Mouse (Mus musculus) embryonic fibroblast, embryonic 13.5 days (primary cell): Measurements from ENCODE around the gene Gm10638. TPM values are rescaled to one million over a fixed set of nuclear protein-coding genes. Genes with fewer than 3 reads are reported as not detected.

ENCODE experiments used
- H3K27ac ChIP-seq: 2 replicates; pipeline ENCODE4 v1.5.1; 2012; ENCODE audit warnings: low read length, control low read depth, inconsistent platforms; ENCODE audit not compliant: insufficient read depth
- H3K4me1 ChIP-seq: 2 replicates; pipeline ENCODE4 v1.6.1; 2011; ENCODE audit warnings: low read length; ENCODE audit not compliant: control insufficient read depth, insufficient read depth
- H3K4me3 ChIP-seq: 2 replicates; pipeline ENCODE4 v1.5.1; 2011; ENCODE audit warnings: mild to moderate bottlenecking, control low read depth, low read length; ENCODE audit not compliant: insufficient read depth
- CTCF ChIP-seq: IDR thresholded peaks from 2 replicates; pipeline ENCODE4 v1.5.1; 2011; ENCODE audit warnings: mild to moderate bottlenecking, control low read depth, low read length, moderate library complexity, borderline replicate concordance; ENCODE audit not compliant: insufficient read depth
- POLR2A ChIP-seq: IDR thresholded peaks from 2 replicates; pipeline ENCODE4 v1.6.1; 2011; ENCODE audit warnings: low read depth, mild to moderate bottlenecking, control low read depth, low read length, moderate library complexity
- polyA plus RNA-seq: library from polyadenylated mRNA; stranded (reverse); fragments of >200 nt; gene quantifications from 2 replicates; pipeline ENCODE4 v1.2.4, GENCODE M21; 2011; ENCODE audit warnings: low read depth; ENCODE audit not compliant: missing spikeins, insufficient read length

The Gm10638 gene
- polyA plus RNA-seq, 1 experiment: 0.58 TPM

- no peak for TF ChIP-seq POLR2A
- TF ChIP-seq CTCF: no peak
- no peaks in the 10 kb centered on the region for H3K4me1 ChIP-seq
Observed at GRCm38 (mm10) chr8:86713407-86714188, 31.9 kb upstream of the Gm10638 start.

GRCm38 (mm10) chr8:86718332-86718994, 27.0 kb upstream of the Gm10638 start:
- H3K4me3 ChIP-seq: no peak overlapping the region
- no peak overlapping the region for H3K27ac ChIP-seq
- TF ChIP-seq CTCF (no peak), POLR2A (no peak)
- no peaks in the 10 kb centered on the region for H3K4me1 ChIP-seq

More at GRCm38 (mm10) chr8:86713407-86714188, 31.9 kb upstream of the Gm10638 start:
- Histone ChIP-seq H3K4me3 (no peak overlapping the region), H3K27ac (no peak overlapping the region)

- Histone ChIP-seq H3K4me3 (no peak overlapping the region), H3K4me1 (no peaks in the 10 kb centered on the region), H3K27ac (no peak overlapping the region)
- TF ChIP-seq POLR2A: no peak
- TF ChIP-seq CTCF: no peak
Observed at GRCm38 (mm10) chr8:86719368-86719767, 26.1 kb upstream of the Gm10638 start.

- no peaks in the 10 kb centered on the region for H3K4me1 ChIP-seq
- no peak overlapping the region for H3K27ac ChIP-seq
- no peak overlapping the region for H3K4me3 ChIP-seq
- TF ChIP-seq POLR2A (no peak), CTCF (no peak)
Observed at GRCm38 (mm10) chr8:86720756-86721459, 24.6 kb upstream of the Gm10638 start.

GRCm38 (mm10) chr8:86721490-86721889, 24.0 kb upstream of the Gm10638 start:
- TF ChIP-seq CTCF: no peak
- no peak for TF ChIP-seq POLR2A
- Histone ChIP-seq H3K27ac (no peak overlapping the region), H3K4me1 (no peaks in the 10 kb centered on the region), H3K4me3 (no peak overlapping the region)

GRCm38 (mm10) chr8:86726959-86727358, 18.5 kb upstream of the Gm10638 start:
- Histone ChIP-seq H3K4me3 (no peak overlapping the region), H3K27ac (no peak overlapping the region), H3K4me1 (peaks cover 8% of the 10 kb centered on the region)
- TF ChIP-seq POLR2A (no peak), CTCF (no peak)

- Histone ChIP-seq H3K4me1 (peaks cover 8% of the 10 kb centered on the region), H3K4me3 (no peak overlapping the region), H3K27ac (no peak overlapping the region)
- TF ChIP-seq CTCF: no peak
- TF ChIP-seq POLR2A: no peak
Observed at GRCm38 (mm10) chr8:86728224-86728950, 17.1 kb upstream of the Gm10638 start.

- TF ChIP-seq POLR2A (no peak), CTCF (no peak)
- H3K4me3 ChIP-seq: no peak overlapping the region
- no peak overlapping the region for H3K27ac ChIP-seq
- H3K4me1 ChIP-seq: peaks cover 8% of the 10 kb centered on the region
Observed at GRCm38 (mm10) chr8:86730303-86730702, 15.2 kb upstream of the Gm10638 start.

- no peak for TF ChIP-seq CTCF
- H3K4me1 ChIP-seq: peaks cover 8% of the 10 kb centered on the region
- H3K27ac ChIP-seq: peak overlapping the region; percentile 66; the same call in 1 of the 2 replicates
- H3K4me3 ChIP-seq: no peak overlapping the region
Observed at GRCm38 (mm10) chr8:86730860-86731259, 14.6 kb upstream of the Gm10638 start.
